Mouse (Mus musculus) skeletal muscle tissue, adult 2 months (tissue): Measurements from ENCODE around the gene Ntrk1.
A peak's percentile ranks its signal among the peaks of the same experiment; 100 is the strongest.

Experiments used
- DNase-seq: peaks from one replicate; pipeline ENCODE4 v3.0.0-alpha.2; 2012; ENCODE audit warnings: low read depth, low spot score

The Ntrk1 gene

GRCm38 (mm10) chr3:87753829-87754228 lies 41.1 kb downstream of the Ntrk1 start:
- no peak for DNase-seq

- no peak for DNase-seq
Measured at GRCm38 (mm10) chr3:87752567-87752966, 42.4 kb downstream of the Ntrk1 start.

GRCm38 (mm10) chr3:87749977-87750376 lies 45.0 kb downstream of the Ntrk1 start:
- no peak for DNase-seq

- DNase-seq, result peak; percentile 28
Measured at GRCm38 (mm10) chr3:87749036-87749435, 45.9 kb downstream of the Ntrk1 start.

GRCm38 (mm10) chr3:87748431-87748830 lies 46.5 kb downstream of the Ntrk1 start, which contains the start of gene Lrrc71:
Lrrc71 (minus strand) TSS chr3:87748625.
- no peak for DNase-seq

- DNase-seq, result no peak
Measured at GRCm38 (mm10) chr3:87745036-87745659, 49.8 kb downstream of the Ntrk1 start.

- DNase-seq, result no peak
Measured at GRCm38 (mm10) chr3:87743927-87744326, 51.0 kb downstream of the Ntrk1 start.

- DNase-seq, result no peak
Measured at GRCm38 (mm10) chr3:87742735-87743134, 52.2 kb downstream of the Ntrk1 start.

- DNase-seq, result no peak
Measured at GRCm38 (mm10) chr3:87742013-87742412, 52.9 kb downstream of the Ntrk1 start.

- no peak for DNase-seq
Measured at GRCm38 (mm10) chr3:87738906-87739305, 56.1 kb downstream of the Ntrk1 start.

GRCm38 (mm10) chr3:87735335-87735734 lies 59.6 kb downstream of the Ntrk1 start:
- DNase-seq, result no peak

- no peak for DNase-seq
Measured at GRCm38 (mm10) chr3:87733984-87734761, 60.8 kb downstream of the Ntrk1 start.

- DNase-seq, result no peak
Measured at GRCm38 (mm10) chr3:87733098-87733497, 61.9 kb downstream of the Ntrk1 start.

GRCm38 (mm10) chr3:87728696-87729095 lies 66.3 kb downstream of the Ntrk1 start:
- DNase-seq, result no peak
